Mouse (Mus musculus): ENCODE results near the gene Tmem59l. TPM values are rescaled to one million over a fixed set of nuclear protein-coding genes. Genes with fewer than 3 reads are reported as not detected.

Gene Tmem59l
- polyA plus RNA-seq, 1 experiment from 2014 or later: 26.6 TPM

- no peaks in the 10 kb centered on the region for H3K27me3 ChIP-seq
- H3K36me3 ChIP-seq: peaks cover 4% of the 10 kb centered on the region; the same call in 1 of the 2 replicates
- no peak overlapping the region for H3K27ac ChIP-seq
- H3K4me3 ChIP-seq: peak overlapping the region; percentile 74
- WGBS: 2% methylated on average over 21 of the region's 21 CpGs
- H3K4me1 ChIP-seq: peaks cover 23% of the 10 kb centered on the region
- peak; percentile 21 for ATAC-seq (ENCODE audit: low FRiP score, low read depth)
- H3K4me2 ChIP-seq (replicated peaks): peak overlapping the region; percentile 70
- no peak overlapping the region for H3K9ac ChIP-seq
- no peaks in the 10 kb centered on the region for H3K9me3 ChIP-seq
Observed at GRCm38 (mm10) chr8:70477269-70477982, 9.7 kb downstream of the Tmem59l start.

- Histone ChIP-seq H3K9me3 (no peaks in the 10 kb centered on the region), H3K9ac (peak within 1 kb of the TSS; percentile 89), H3K27me3 (no peaks in the 10 kb centered on the region), H3K36me3 (peaks cover 4% of the 10 kb centered on the region; the same call in 1 of the 2 replicates), H3K4me3 (peak within 1 kb of the TSS; percentile 74), H3K4me2 (replicated peaks) (peak within 1 kb of the TSS; percentile 70), H3K27ac (no peak within 1 kb of the TSS), H3K4me1 (peaks cover 23% of the 10 kb centered on the region)
- WGBS: under 1% methylated on average over 53 of the region's 53 CpGs
- peak; percentile 92 for ATAC-seq (ENCODE audit: low FRiP score, low read depth)
Observed at GRCm38 (mm10) chr8:70476333-70477268, 10.6 kb downstream of the Tmem59l start, which contains the start of gene Klhl26. Gene Klhl26, minus strand, starts transcription at chr8:70476968.

- Histone ChIP-seq H3K4me3 (no peak overlapping the region), H3K27me3 (no peaks in the 10 kb centered on the region), H3K4me2 (replicated peaks) (no peak overlapping the region), H3K4me1 (peaks cover 43% of the 10 kb centered on the region), H3K9ac (no peak overlapping the region), H3K27ac (no peak overlapping the region), H3K9me3 (no peaks in the 10 kb centered on the region), H3K36me3 (peaks cover 9% of the 10 kb centered on the region)
- no peak for ATAC-seq (ENCODE audit: low FRiP score, low read depth)
- WGBS: 95% methylated on average over 7 of the region's 7 CpGs
Observed at GRCm38 (mm10) chr8:70471856-70472255, 15.3 kb downstream of the Tmem59l start.

- ATAC-seq (ENCODE audit: low FRiP score, low read depth): no peak
Observed at GRCm38 (mm10) chr8:70469938-70470337, 17.2 kb downstream of the Tmem59l start.

GRCm38 (mm10) chr8:70469295-70469916 lies 17.8 kb downstream of the Tmem59l start:
- WGBS: 61% methylated on average over 10 of the region's 10 CpGs

More at GRCm38 (mm10) chr8:70469938-70470337, 17.2 kb downstream of the Tmem59l start:
- WGBS: 73% methylated on average over 2 of the region's 2 CpGs
- Histone ChIP-seq H3K9ac (peak overlapping the region; percentile 21; the same call in 1 of the 2 replicates), H3K4me3 (no peak overlapping the region), H3K36me3 (peaks cover 20% of the 10 kb centered on the region), H3K4me2 (replicated peaks) (no peak overlapping the region), H3K9me3 (no peaks in the 10 kb centered on the region), H3K27ac (no peak overlapping the region), H3K4me1 (peaks cover 31% of the 10 kb centered on the region), H3K27me3 (no peaks in the 10 kb centered on the region)

GRCm38 (mm10) chr8:70468733-70469132 lies 18.4 kb downstream of the Tmem59l start:
- Histone ChIP-seq H3K4me1 (peaks cover 31% of the 10 kb centered on the region), H3K36me3 (peaks cover 20% of the 10 kb centered on the region), H3K27me3 (no peaks in the 10 kb centered on the region), H3K4me3 (no peak overlapping the region), H3K9me3 (no peaks in the 10 kb centered on the region), H3K4me2 (replicated peaks) (no peak overlapping the region), H3K9ac (no peak overlapping the region), H3K27ac (no peak overlapping the region)
- WGBS: 90% methylated on average over 4 of the region's 4 CpGs
- no peak for ATAC-seq (ENCODE audit: low FRiP score, low read depth)

More at GRCm38 (mm10) chr8:70469295-70469916, 17.8 kb downstream of the Tmem59l start:
- Histone ChIP-seq H3K9me3 (no peaks in the 10 kb centered on the region), H3K27ac (no peak overlapping the region), H3K4me1 (peaks cover 31% of the 10 kb centered on the region), H3K36me3 (peaks cover 20% of the 10 kb centered on the region), H3K27me3 (no peaks in the 10 kb centered on the region), H3K4me2 (replicated peaks) (no peak overlapping the region), H3K9ac (no peak overlapping the region), H3K4me3 (no peak overlapping the region)
- ATAC-seq (ENCODE audit: low FRiP score, low read depth): no peak

- no peak for ATAC-seq (ENCODE audit: low FRiP score, low read depth)
- no peaks in the 10 kb centered on the region for H3K27me3 ChIP-seq
- peaks cover 38% of the 10 kb centered on the region for H3K4me1 ChIP-seq
- no peak overlapping the region for H3K9ac ChIP-seq
- WGBS: 65% methylated on average over 1 of the region's 1 CpGs
- peaks cover 20% of the 10 kb centered on the region for H3K36me3 ChIP-seq
- H3K4me3 ChIP-seq: no peak overlapping the region
- no peak overlapping the region for H3K27ac ChIP-seq
- H3K9me3 ChIP-seq: no peaks in the 10 kb centered on the region
- H3K4me2 ChIP-seq (replicated peaks): no peak overlapping the region
Observed at GRCm38 (mm10) chr8:70467907-70468306, 19.3 kb downstream of the Tmem59l start.

- 64% methylated on average over 5 of the region's 5 CpGs for WGBS
- Histone ChIP-seq H3K9ac (no peak overlapping the region), H3K27ac (no peak overlapping the region; the same call in 1 of the 2 replicates), H3K4me2 (replicated peaks) (no peak overlapping the region), H3K4me3 (no peak overlapping the region), H3K9me3 (no peaks in the 10 kb centered on the region), H3K27me3 (no peaks in the 10 kb centered on the region), H3K36me3 (peaks cover 20% of the 10 kb centered on the region), H3K4me1 (peaks cover 44% of the 10 kb centered on the region)
- no peak for ATAC-seq (ENCODE audit: low FRiP score, low read depth)
Observed at GRCm38 (mm10) chr8:70467229-70467725, 19.9 kb downstream of the Tmem59l start.

GRCm38 (mm10) chr8:70466771-70467170 lies 20.4 kb downstream of the Tmem59l start:
- no peak overlapping the region; the same call in 1 of the 2 replicates for H3K27ac ChIP-seq
- H3K4me1 ChIP-seq: peaks cover 49% of the 10 kb centered on the region
- H3K9me3 ChIP-seq: no peaks in the 10 kb centered on the region
- no peak overlapping the region for H3K4me2 ChIP-seq (replicated peaks)
- no peaks in the 10 kb centered on the region for H3K27me3 ChIP-seq
- H3K9ac ChIP-seq: no peak overlapping the region
- no peak for ATAC-seq (ENCODE audit: low FRiP score, low read depth)
- H3K4me3 ChIP-seq: no peak overlapping the region
- H3K36me3 ChIP-seq: peaks cover 20% of the 10 kb centered on the region
- WGBS: 63% methylated on average over 11 of the region's 11 CpGs

GRCm38 (mm10) chr8:70466305-70466704 lies 20.9 kb downstream of the Tmem59l start:
- Histone ChIP-seq H3K4me1 (peaks cover 54% of the 10 kb centered on the region), H3K4me2 (replicated peaks) (no peak overlapping the region), H3K9ac (no peak overlapping the region), H3K4me3 (no peak overlapping the region), H3K27me3 (no peaks in the 10 kb centered on the region), H3K27ac (no peak overlapping the region; the same call in 1 of the 2 replicates), H3K9me3 (no peaks in the 10 kb centered on the region), H3K36me3 (peaks cover 20% of the 10 kb centered on the region)
- ATAC-seq (ENCODE audit: low FRiP score, low read depth): no peak
- 88% methylated on average over 4 of the region's 4 CpGs for WGBS

GRCm38 (mm10) chr8:70465701-70466100 lies 21.5 kb downstream of the Tmem59l start:
- H3K4me2 ChIP-seq (replicated peaks): no peak overlapping the region
- H3K27me3 ChIP-seq: no peaks in the 10 kb centered on the region
- H3K9me3 ChIP-seq: no peaks in the 10 kb centered on the region
- peaks cover 20% of the 10 kb centered on the region for H3K36me3 ChIP-seq
- 96% methylated on average over 4 of the region's 4 CpGs for WGBS
- H3K27ac ChIP-seq: no peak overlapping the region
- no peak overlapping the region for H3K9ac ChIP-seq
- peaks cover 57% of the 10 kb centered on the region for H3K4me1 ChIP-seq
- no peak overlapping the region for H3K4me3 ChIP-seq
- ATAC-seq (ENCODE audit: low FRiP score, low read depth): no peak
